Mouse (Mus musculus) gastrocnemius, postnatal 36 days (tissue): ENCODE data around the gene Mcu. TPM values are rescaled to one million over a fixed set of nuclear protein-coding genes. Genes with fewer than 3 reads are reported as not detected.

Experiments
- DNase-seq, 2 experiments: peaks; one replicate each; pipeline ENCODE4 v3.0.0; 2022
- intact Hi-C: fragments of 180-260 bp; cut with DNase I; formaldehyde crosslinking; loops from one replicate; pipeline ENCODE4 v1.15.1; 2025
- total RNA-seq, 2 experiments: library from RNA; stranded (reverse); gene quantifications; 2 replicates each; pipeline ENCODE4 v1.2.3; 2021

Gene Mcu
- total RNA-seq, 2 experiments from 2014 or later: 39.4 to 43.4 TPM

DNA sequence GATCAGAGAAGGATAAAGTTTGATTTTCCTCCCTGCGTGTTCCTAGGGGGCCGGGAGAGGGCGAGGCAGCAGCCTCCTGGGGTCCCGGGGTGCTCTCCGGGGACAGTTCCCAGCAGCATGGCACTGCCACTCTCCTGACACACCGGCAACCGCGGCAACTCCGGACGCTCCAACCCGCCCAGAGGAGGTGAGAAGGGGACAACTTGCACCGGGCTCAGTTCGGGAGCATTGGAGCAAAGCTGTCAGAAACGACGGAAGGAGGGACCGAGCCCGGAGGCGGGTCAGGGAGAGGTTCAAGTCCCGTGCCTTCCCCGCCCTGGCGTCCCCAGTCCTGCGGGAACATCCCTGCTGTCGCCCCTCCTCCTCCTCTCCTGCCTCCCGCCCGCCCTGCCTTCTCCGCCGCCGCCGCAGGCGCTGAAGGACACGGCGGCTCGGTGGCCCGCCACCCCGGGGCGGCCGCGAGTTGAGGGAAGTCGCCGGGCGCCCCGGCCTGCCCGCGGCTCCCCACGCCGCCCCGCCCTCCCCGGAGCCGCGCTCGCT, 441 bp downstream of the Mcu start, which contains the start of gene Gm10322:
TSS of gene Gm10322 (plus strand) at position 83 of the 540 bp plus-strand sequence.
- intact Hi-C loops: loop anchor here (5.0 kb wide), 3 partner anchors 86 to 246 kb away; partner anchors contain the start of gene Micu1
- peak; percentile 63 to 70 for DNase-seq

DNA sequence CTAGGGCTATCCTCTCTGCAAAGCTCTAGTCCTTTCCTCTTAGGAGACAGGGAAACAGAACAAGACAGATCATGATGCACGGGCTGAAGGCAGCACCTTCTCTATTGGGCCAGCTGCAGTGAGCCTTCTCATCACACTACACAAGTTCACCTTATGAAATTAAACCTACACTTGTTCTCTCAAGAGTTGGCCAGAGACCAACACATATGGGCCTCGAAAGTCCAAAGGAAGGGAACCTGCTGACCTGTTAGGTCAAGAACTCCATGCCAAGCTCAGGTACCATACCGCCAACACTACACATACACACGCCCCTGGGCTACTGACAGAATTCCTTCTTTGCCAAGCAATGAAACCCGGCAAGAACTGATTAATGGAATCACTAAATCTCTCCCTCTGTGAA, 1.1 kb downstream of the Mcu start:
- intact Hi-C loops: loop anchor here (5.0 kb wide), 3 partner anchors 87 to 247 kb away; partner anchors contain the start of gene Micu1
- DNase-seq: no peak

DNA sequence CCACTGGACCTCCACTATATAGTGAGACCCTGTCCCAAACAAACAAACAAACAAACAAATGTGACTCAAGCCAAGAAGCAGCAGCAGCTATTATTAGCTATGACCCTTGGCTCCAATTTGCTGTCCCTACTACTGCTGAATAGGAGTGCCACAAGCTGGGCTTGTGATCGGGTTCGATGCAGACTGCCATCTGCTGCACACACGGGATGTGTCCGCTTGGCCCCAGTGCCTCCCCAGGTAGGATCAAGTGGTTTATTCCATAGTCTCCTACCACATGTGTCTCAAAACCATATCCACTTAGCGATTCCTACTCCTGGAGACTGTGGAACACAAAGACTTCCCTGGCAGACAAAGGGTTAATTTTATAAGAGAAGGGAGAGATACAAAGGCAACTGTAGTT, 2.4 kb downstream of the Mcu start:
- DNase-seq: no peak
- intact Hi-C loops: no loop called here

- intact Hi-C loops: no loop called here
- DNase-seq: peak in 1 of 2 experiments; percentile 9
These were observed 3.2 kb downstream of the Mcu start for GRCm38 (mm10) chr10:59613276-59613675.

- intact Hi-C loops: no loop called here
- DNase-seq: no peak
These were observed 11.5 kb downstream of the Mcu start for GRCm38 (mm10) chr10:59604879-59605464.

DNA sequence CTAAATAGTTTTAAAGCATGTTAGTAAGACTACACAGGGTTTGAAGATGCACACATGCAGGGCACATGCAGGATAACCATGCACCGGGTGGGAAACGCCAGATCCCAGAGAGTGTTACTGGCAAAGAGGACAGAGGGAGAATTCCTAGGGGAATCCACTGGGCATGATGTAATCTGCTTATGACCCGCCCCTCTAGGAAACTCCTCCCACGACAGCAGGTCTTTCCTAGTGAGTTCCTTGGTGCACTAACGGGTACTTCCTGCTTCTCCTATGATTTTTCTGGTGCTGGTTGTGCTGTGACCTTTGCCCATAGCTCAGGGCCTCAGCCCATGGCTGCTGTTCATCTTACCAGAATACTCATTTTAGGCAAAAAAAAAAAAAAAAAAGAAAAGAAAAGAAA, 12.6 kb downstream of the Mcu start:
- intact Hi-C loops: no loop called here
- DNase-seq: no peak

- DNase-seq: no peak
- intact Hi-C loops: no loop called here
These were observed 13.6 kb downstream of the Mcu start for GRCm38 (mm10) chr10:59602891-59603290.

GRCm38 (mm10) chr10:59602043-59602442, 14.4 kb downstream of the Mcu start:
- intact Hi-C loops: no loop called here
- DNase-seq: no peak

- DNase-seq: no peak
- intact Hi-C loops: no loop called here
These were observed 16.0 kb downstream of the Mcu start for GRCm38 (mm10) chr10:59600516-59600915.

- DNase-seq: peak in 1 of 2 experiments; percentile 24
- intact Hi-C loops: no loop called here
These were observed 22.5 kb downstream of the Mcu start for GRCm38 (mm10) chr10:59593826-59594570.

DNA sequence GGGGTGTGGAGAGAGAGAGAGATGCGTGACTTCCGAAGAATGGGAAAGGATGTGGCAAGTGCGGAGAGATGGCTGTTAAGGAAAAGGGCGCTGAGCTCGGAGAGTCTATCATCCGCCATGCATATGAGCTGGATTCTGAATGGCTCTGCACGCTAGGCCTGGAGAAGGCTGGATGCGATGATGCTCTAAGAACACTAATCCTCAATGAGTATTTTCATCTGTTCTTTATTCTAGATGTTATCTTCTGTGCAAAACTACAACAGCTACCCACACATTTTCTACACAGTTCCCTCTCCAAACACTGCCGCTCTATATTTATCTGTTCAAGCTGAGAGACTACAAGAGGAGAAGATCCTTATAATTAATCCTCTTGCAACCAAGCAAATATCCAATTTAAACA, 25.9 kb downstream of the Mcu start:
- DNase-seq: no peak
- intact Hi-C loops: no loop called here

GRCm38 (mm10) chr10:59589856-59590255, 26.6 kb downstream of the Mcu start:
- DNase-seq: no peak
- intact Hi-C loops: no loop called here

DNA sequence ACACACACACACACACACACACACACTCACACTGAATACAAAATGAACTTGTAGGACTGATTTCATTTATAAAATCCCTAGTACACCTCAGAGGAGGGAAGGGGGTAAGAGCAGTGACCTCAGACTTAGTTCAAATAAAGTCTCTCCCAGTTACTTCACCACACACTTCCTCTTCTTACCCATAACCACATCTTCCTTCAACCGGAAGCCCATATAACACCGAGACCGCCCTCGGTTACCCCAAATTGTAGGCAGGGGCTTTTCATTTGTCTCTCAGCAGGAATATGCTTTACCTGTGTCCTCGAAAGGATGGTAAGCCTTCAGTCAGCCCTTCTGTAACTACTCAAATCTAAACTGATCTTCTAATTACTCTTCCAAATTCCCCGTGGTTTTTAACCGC, 27.1 kb downstream of the Mcu start:
- intact Hi-C loops: no loop called here
- DNase-seq: no peak

GRCm38 (mm10) chr10:59588135-59588534, 28.4 kb downstream of the Mcu start:
- intact Hi-C loops: no loop called here
- no peak for DNase-seq

DNA sequence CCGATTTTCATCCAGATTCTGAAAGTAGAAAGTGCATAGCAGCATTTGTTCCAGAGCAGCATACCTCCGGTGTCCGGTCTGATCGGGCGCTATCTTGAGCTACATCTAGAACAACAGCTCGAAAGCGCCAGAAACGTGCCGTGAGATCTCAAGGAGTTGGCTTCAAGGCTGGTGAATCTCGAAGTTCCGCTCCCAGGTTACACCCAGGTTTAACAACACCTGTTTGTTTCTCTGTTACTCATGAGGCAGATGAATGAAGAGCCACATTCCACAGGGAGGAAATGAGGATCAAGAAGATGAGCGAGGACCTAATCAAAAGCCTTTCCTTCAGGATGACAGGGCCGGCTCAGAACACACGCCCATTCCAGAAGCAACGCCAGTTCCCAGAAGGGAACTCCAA, 29.7 kb downstream of the Mcu start:
- intact Hi-C loops: no loop called here
- DNase-seq: no peak

- intact Hi-C loops: no loop called here
- DNase-seq: no peak
These were observed 30.9 kb downstream of the Mcu start for GRCm38 (mm10) chr10:59585621-59586020.

- intact Hi-C loops: no loop called here
- DNase-seq: no peak
These were observed 34.5 kb downstream of the Mcu start for GRCm38 (mm10) chr10:59581826-59582543.

DNA sequence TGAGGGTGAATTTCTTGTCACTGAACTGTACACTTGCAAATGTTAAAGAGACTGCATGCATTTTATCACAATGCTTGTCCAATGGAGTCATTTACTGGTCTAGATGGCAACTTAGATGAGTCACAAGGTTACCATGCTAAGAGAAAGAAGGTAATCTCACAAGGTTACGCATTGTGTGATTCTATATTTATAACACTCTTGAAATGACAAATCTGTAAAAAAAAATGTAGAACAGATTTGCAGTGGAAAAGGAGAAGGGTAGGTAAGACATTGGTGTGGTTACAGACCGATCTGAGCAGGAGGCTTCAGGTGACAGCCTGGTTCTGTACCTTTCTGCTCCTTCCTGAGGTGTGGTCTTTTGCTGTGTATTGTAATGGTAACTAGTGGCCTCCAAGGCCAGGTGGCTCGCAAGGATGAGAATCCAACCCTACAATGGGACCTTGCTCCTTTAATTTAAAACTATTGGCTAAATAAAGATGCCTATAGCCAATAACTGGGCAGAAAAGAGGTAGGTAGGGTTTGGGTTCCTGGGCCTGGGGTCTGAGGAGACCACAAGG, 35.8 kb downstream of the Mcu start:
- DNase-seq: no peak
- intact Hi-C loops: no loop called here

GRCm38 (mm10) chr10:59579645-59580044, 36.8 kb downstream of the Mcu start:
- DNase-seq: no peak
- intact Hi-C loops: no loop called here

GRCm38 (mm10) chr10:59577871-59578801, 38.4 kb downstream of the Mcu start:
- intact Hi-C loops: no loop called here
- DNase-seq: peak in 1 of 2 experiments; percentile 11
